Mouse (Mus musculus): ENCODE data around the gene Krtap4-8.
"Not testable (repeated sequence)": the region's sequence is repeated elsewhere in the genome, so short reads cannot be mapped to it uniquely, and the experiment has no call there.

Gene Krtap4-8

DNA sequence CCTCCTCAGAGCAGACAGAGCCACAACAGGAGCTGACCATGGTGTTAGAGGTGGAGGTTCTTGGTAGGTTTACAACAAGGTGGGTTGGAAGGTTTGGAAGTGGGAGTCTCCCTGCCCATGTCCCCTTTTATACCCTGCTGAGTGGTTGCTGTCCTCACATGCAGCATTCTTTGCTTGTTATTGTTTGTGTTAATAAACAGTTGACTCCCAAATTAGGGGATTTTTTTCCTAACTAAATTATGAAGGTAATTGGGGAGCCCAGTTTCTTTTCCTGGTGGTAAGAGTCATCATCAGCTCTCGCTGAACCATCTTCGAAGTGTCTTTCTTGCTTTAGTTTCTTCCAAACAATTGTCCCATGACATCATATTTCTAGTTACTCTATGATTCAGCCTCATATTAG, at the start of gene Krtap4-8:
Krtap4-8 (minus strand) TSS at position 101 of the 400 bp plus-strand sequence.
- no peak for DNase-seq (ENCODE audit: low read depth, low spot score)

DNA sequence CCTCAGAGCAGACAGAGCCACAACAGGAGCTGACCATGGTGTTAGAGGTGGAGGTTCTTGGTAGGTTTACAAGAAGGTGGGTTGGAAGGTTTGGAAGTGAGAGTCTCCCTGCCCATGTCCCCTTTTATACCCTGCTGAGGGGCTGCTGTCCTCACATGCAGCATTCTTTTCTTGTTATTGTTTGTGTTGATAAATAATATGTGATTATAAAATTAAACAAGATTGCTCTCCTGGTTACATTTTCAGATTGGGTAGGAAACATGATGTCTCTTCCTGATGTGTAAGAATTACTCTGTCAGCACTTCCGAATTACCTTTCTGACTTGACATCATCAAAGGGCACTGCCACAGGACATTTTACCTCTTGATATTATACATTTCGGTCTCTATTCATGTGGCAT, 35.1 kb upstream of the Krtap4-8 start, which contains the start of gene Gm11564:
Gm11564 (minus strand) TSS at position 101 of the 400 bp plus-strand sequence.
- DNase-seq (ENCODE audit: low read depth, low spot score), result not testable (repeated sequence)

DNA sequence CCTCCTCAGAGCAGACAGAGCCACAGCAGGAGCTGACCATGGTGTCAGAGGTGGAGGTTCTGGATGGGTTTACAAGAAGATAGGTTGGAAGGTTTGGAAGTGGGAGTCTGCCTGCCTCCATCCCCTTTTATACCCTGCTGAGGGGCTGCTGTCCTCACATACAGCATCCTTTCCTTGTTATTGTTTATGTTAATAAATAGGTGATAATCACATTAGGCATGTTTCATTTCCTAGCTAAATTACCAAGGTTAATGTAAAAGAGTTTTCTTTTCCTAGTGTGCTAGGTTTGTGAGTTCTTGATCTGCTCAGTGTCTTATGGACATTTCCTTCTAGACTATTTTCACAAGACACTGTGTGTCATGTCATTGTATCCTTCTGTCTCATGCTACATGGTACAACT, 29.3 kb upstream of the Krtap4-8 start, which contains the start of gene Krtap4-13:
Krtap4-13 (minus strand) TSS at position 101 of the 400 bp plus-strand sequence.
- DNase-seq (ENCODE audit: low read depth, low spot score), result not testable (repeated sequence)

DNA sequence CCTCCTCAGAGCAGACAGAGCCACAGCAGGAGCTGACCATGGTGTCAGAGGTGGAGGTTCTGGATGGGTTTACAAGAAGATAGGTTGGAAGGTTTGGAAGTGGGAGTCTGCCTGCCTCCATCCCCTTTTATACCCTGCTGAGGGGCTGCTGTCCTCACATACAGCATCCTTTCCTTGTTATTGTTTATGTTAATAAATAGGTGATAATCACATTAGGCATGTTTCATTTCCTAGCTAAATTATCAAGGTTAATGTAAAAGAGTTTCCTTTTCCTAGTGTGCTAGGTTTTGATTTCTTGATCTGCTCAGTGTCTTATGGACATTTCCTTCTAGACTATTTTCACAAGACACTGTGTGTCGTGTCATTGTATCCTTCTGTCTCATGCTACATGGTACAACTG, 23.8 kb upstream of the Krtap4-8 start, which contains the start of gene Gm11554:
Gm11554 (minus strand) TSS at position 101 of the 400 bp plus-strand sequence.
- not testable (repeated sequence) for DNase-seq (ENCODE audit: low read depth, low spot score)

DNA sequence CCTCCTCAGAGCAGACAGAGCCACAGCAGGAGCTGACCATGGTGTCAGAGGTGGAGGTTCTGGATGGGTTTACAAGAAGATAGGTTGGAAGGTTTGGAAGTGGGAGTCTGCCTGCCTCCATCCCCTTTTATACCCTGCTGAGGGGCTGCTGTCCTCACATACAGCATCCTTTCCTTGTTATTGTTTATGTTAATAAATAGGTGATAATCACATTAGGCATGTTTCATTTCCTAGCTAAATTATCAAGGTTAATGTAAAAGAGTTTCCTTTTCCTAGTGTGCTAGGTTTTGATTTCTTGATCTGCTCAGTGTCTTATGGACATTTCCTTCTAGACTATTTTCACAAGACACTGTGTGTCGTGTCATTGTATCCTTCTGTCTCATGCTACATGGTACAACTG, 18.3 kb upstream of the Krtap4-8 start, which contains the start of gene Gm11569:
Gm11569 (minus strand) TSS at position 101 of the 400 bp plus-strand sequence.
- not testable (repeated sequence) for DNase-seq (ENCODE audit: low read depth, low spot score)

DNA sequence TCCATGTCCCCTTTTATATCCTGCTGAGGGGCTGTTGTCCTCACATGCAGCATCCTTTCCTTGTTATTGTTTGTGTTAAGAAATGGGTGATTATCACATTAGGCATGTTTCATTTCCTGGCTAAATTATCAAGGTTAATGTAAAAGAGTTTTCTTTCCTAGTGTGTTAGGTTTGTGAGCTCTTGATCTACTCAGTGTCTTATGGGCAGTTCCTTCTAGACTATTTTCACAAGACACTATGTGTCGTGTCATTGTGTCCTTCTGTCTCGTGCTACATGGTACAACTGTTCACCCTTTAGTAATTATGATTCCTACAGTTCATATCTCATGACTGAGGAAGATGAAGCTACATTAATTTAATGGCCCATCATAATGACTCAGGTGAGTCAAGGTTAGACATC, 12.9 kb upstream of the Krtap4-8 start, which contains the start of gene Gm11596:
Gm11596 (minus strand) TSS at position 101 of the 400 bp plus-strand sequence.
- DNase-seq (ENCODE audit: low read depth, low spot score), result no peak

DNA sequence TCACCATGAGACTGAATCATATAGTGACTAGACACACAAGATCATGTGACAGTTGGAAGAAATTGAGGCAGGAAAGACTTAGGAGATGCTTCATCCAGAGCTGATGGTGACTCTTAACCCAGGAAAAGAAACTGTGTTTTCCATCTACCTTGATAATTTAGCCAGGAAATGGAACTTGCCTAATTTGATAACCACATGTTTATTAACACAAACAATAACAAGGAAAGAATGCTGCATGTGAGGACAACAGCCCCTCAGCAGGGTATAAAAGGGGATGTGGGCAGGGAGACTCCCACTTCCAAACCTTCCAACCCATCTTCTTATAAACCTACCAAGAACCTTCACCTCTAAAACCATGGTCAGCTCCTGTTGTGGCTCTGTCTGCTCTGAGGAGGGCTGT, 4.4 kb upstream of the Krtap4-8 start, which contains the start of gene Krtap4-9:
Krtap4-9 (plus strand) TSS at position 301 of the 400 bp plus-strand sequence.
- not testable (repeated sequence) for DNase-seq (ENCODE audit: low read depth, low spot score)

DNA sequence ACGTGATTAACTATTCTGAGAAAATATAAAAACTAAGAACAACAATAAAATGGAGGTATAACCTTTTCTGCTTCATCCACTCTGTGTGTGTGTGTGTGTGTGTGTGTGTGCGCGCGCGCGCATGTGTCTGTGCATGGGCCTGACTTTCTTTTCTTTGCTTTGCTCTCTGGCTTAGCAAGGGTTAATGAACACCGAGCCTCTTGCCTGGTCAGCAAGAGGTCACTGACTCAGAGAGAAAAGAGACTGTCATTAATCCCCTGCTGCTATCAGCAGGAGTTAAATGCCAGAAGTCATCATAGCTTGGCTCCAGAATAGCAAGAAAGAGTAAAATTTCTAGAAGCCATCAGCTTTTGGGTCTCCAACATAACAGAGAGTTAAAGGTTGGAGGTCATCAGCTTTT, 2.1 kb downstream of the Krtap4-8 start:
- no peak for DNase-seq (ENCODE audit: low read depth, low spot score)

DNA sequence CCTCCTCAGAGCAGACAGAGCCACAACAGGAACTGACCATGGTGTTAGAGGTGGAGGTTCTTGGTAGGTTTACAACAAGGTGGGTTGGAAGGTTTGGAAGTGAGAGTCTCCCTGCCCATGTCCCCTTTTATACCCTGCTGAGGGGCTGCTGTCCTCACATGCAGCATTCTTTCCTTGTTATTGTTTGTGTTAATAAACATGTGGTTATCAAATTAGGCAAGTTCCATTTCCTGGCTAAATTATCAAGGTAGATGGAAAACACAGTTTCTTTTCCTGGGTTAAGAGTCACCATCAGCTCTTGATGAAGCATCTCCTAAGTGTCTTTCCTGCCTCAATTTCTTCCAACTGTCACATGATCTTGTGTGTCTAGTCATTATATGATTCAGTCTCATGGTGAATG, 7.7 kb downstream of the Krtap4-8 start, which contains the start of gene Gm11595:
Gm11595 (minus strand) TSS at position 101 of the 400 bp plus-strand sequence.
- DNase-seq (ENCODE audit: low read depth, low spot score), result not testable (repeated sequence)

DNA sequence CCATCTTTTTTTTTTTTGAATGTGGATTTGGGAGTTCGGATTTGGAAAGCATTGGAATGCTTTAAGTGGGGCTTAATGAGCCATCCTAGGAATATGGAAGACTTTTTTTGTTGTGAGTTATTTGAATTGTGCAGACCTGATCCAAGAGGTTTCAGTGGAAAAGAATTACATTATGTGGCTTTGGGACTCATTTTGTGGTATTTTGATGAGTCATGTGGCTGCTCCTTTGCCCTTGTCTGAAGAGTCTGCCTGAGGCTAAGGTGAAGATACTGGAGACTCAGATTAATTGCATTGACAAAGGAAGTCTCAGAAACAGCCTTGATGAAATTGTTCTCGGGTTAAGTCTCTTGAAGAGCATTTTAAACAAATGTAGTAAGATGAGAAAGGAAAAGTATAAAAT, 12.1 kb downstream of the Krtap4-8 start:
- no peak for DNase-seq (ENCODE audit: low read depth, low spot score)

DNA sequence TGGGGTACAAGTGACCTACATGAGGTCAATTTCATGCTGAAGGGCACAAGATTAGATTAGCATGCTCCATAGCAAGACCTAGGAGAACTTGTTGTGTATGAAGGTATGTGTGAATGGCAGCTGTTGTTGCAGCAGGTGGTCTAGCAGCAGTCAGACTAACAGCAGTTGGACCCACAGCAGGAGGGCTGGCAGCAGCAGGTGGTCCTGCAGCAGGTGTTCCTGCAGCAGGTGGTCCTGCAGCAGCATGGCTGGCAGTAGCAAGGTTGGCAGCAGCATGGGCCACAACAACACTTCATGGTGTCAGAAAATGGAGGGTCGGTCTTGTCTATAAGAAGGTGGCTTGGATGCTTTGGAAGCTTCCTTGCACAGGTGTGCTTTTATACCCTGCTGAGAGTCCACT, 21.6 kb downstream of the Krtap4-8 start:
- DNase-seq (ENCODE audit: low read depth, low spot score), result no peak

DNA sequence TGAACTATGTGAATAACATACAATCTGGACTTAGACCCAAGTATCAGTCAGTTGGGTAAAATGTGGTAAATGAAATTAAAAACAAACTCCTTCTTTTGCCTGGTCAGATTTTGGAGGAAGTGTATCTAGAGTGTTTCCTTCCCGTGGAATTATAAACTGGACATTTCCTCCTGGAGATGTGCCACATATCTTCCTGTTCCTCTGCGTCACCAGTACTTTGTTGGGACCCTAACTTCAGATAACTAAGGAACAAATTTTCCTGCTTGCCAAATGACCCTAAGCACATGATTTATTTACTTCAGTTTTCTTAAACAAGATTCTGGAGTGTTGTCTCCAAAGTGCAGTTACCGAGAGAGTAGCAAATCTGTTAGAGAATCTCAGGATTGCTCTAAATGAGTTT, 36.5 kb downstream of the Krtap4-8 start:
- DNase-seq (ENCODE audit: low read depth, low spot score), result no peak

DNA sequence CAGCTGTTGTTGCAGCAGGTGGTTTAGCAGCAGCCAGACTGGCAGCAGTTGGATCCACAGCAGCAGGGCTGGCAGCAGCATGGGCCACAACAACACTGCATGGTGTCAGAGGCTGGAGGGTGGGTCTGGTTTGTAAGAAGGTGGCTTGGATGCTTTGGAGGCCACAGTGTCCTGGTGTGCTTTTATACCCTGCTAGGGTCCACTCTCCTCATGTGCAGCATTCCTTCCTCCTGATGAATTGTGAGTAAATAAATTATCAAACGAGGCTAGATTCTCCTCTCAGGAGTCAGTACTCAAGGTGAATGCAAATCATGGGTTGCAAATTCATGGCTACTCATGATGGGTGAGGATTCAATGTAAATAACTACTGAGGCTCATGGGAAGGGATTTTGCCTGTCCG, 46.3 kb downstream of the Krtap4-8 start, which contains the start of gene Gm14180:
Gm14180 (minus strand) TSS at position 101 of the 400 bp plus-strand sequence.
- DNase-seq (ENCODE audit: low read depth, low spot score), result no peak
